Mouse (Mus musculus): Measurements from ENCODE around the gene Olfr1145. TPM values are rescaled to one million over a fixed set of nuclear protein-coding genes. Genes with fewer than 3 reads are reported as not detected.

The Olfr1145 gene
- not detected in 2 replicates for polyA plus RNA-seq (2016; fragmentation: Nextera tagmentation; extraction: Ambion mirVana)

- Histone ChIP-seq H3K4me2 (replicated peaks) (no peak within 1 kb of the TSS), H3K36me3 (no peaks in the 10 kb centered on the region), H3K27ac (replicated peaks) (no peak within 1 kb of the TSS), H3K9ac (replicated peaks) (no peak within 1 kb of the TSS), H3K4me1 (no peaks in the 10 kb centered on the region), H3K4me3 (no peak within 1 kb of the TSS), H3K27me3 (no peaks in the 10 kb centered on the region), H3K9me3 (no peaks in the 10 kb centered on the region)
- 82% methylated on average over 1 of the region's 1 CpGs for WGBS
- ATAC-seq (ENCODE audit: low FRiP score, low read depth): no peak
Measured at GRCm38 (mm10) chr2:87809522-87809921, at the start of gene Olfr1145. TSS of gene Olfr1145 (plus strand) at chr2:87809822.

GRCm38 (mm10) chr2:87776143-87776542, 33.5 kb upstream of the Olfr1145 start:
- H3K4me1 ChIP-seq: no peaks in the 10 kb centered on the region
- H3K9ac ChIP-seq (replicated peaks): no peak overlapping the region
- H3K27me3 ChIP-seq: no peaks in the 10 kb centered on the region
- no peak overlapping the region for H3K4me3 ChIP-seq
- H3K36me3 ChIP-seq: no peaks in the 10 kb centered on the region
- no peak overlapping the region for H3K27ac ChIP-seq (replicated peaks)
- ATAC-seq (ENCODE audit: low FRiP score, low read depth): no peak
- no peak overlapping the region for H3K4me2 ChIP-seq (replicated peaks)
- 65% methylated on average over 1 of the region's 1 CpGs for WGBS
- H3K9me3 ChIP-seq: no peaks in the 10 kb centered on the region

- whole genome bisulfite sequencing: 83% methylated on average over 4 of the region's 4 CpGs
- Histone ChIP-seq H3K4me2 (replicated peaks) (no peak within 1 kb of the TSS), H3K4me3 (no peak within 1 kb of the TSS), H3K36me3 (no peaks in the 10 kb centered on the region), H3K9me3 (no peaks in the 10 kb centered on the region), H3K4me1 (no peaks in the 10 kb centered on the region), H3K27me3 (no peaks in the 10 kb centered on the region), H3K9ac (replicated peaks) (no peak within 1 kb of the TSS), H3K27ac (replicated peaks) (no peak within 1 kb of the TSS)
- no peak for ATAC-seq (ENCODE audit: low FRiP score, low read depth)
Measured at GRCm38 (mm10) chr2:87779183-87779582, 30.4 kb upstream of the Olfr1145 start, which contains the start of gene Olfr152. TSS of gene Olfr152 (plus strand) at chr2:87779483.

- Histone ChIP-seq H3K27me3 (no peaks in the 10 kb centered on the region), H3K9me3 (no peaks in the 10 kb centered on the region), H3K4me3 (no peak within 1 kb of the TSS), H3K4me1 (no peaks in the 10 kb centered on the region), H3K27ac (replicated peaks) (no peak within 1 kb of the TSS), H3K36me3 (no peaks in the 10 kb centered on the region), H3K9ac (replicated peaks) (no peak within 1 kb of the TSS), H3K4me2 (replicated peaks) (no peak within 1 kb of the TSS)
- no peak for ATAC-seq (ENCODE audit: low FRiP score, low read depth)
Measured at GRCm38 (mm10) chr2:87800292-87800691, 9.3 kb upstream of the Olfr1145 start, which contains the start of gene Olfr1143. TSS of gene Olfr1143 (plus strand) at chr2:87800592.

GRCm38 (mm10) chr2:87830233-87830632, 20.6 kb downstream of the Olfr1145 start, which contains the start of gene Olfr1148:
TSS of gene Olfr1148 (plus strand) at chr2:87830533.
- WGBS: 87% methylated on average over 1 of the region's 1 CpGs
- no peak within 1 kb of the TSS for H3K4me3 ChIP-seq
- H3K27ac ChIP-seq (replicated peaks): no peak within 1 kb of the TSS
- ATAC-seq (ENCODE audit: low FRiP score, low read depth): no peak
- no peak within 1 kb of the TSS for H3K9ac ChIP-seq (replicated peaks)
- H3K9me3 ChIP-seq: no peaks in the 10 kb centered on the region
- H3K4me1 ChIP-seq: no peaks in the 10 kb centered on the region
- no peak within 1 kb of the TSS for H3K4me2 ChIP-seq (replicated peaks)
- H3K27me3 ChIP-seq: no peaks in the 10 kb centered on the region
- H3K36me3 ChIP-seq: no peaks in the 10 kb centered on the region

GRCm38 (mm10) chr2:87843693-87844092, 34.1 kb downstream of the Olfr1145 start, which contains the start of gene Olfr1150-ps1:
TSS of gene Olfr1150-ps1 (plus strand) at chr2:87843993.
- Histone ChIP-seq H3K4me2 (replicated peaks) (no peak within 1 kb of the TSS), H3K4me1 (no peaks in the 10 kb centered on the region), H3K9me3 (no peaks in the 10 kb centered on the region), H3K36me3 (no peaks in the 10 kb centered on the region), H3K4me3 (no peak within 1 kb of the TSS), H3K27me3 (no peaks in the 10 kb centered on the region), H3K9ac (replicated peaks) (no peak within 1 kb of the TSS), H3K27ac (replicated peaks) (no peak within 1 kb of the TSS)
- 77% methylated on average over 1 of the region's 1 CpGs for whole genome bisulfite sequencing
- no peak for ATAC-seq (ENCODE audit: low FRiP score, low read depth)

- no peak for ATAC-seq (ENCODE audit: low FRiP score, low read depth)
- H3K27ac ChIP-seq (replicated peaks): no peak within 1 kb of the TSS
- H3K4me2 ChIP-seq (replicated peaks): no peak within 1 kb of the TSS
- no peaks in the 10 kb centered on the region for H3K27me3 ChIP-seq
- WGBS: 90% methylated on average over 1 of the region's 1 CpGs
- no peaks in the 10 kb centered on the region for H3K36me3 ChIP-seq
- H3K4me1 ChIP-seq: no peaks in the 10 kb centered on the region
- H3K9ac ChIP-seq (replicated peaks): no peak within 1 kb of the TSS
- H3K9me3 ChIP-seq: no peaks in the 10 kb centered on the region
- no peak within 1 kb of the TSS for H3K4me3 ChIP-seq
Measured at GRCm38 (mm10) chr2:87855562-87855961, 45.9 kb downstream of the Olfr1145 start, which contains the start of gene Olfr1151. TSS of gene Olfr1151 (plus strand) at chr2:87855862.

Other genes with a start within 250 kb of the Olfr1145 start
- gene Olfr1129, start 235.9 kb upstream of the Olfr1145 start, polyA plus RNA-seq (2016; fragmentation: Nextera tagmentation; extraction: Ambion mirVana): not detected in 2 replicates
- not detected in 2 replicates for gene Olfr1130, start 203.6 kb upstream of the Olfr1145 start, polyA plus RNA-seq (2016; fragmentation: Nextera tagmentation; extraction: Ambion mirVana)
- not detected in 2 replicates for gene Olfr1131, start 182.7 kb upstream of the Olfr1145 start, polyA plus RNA-seq (2016; fragmentation: Nextera tagmentation; extraction: Ambion mirVana)
- gene Olfr1132, start 172.3 kb upstream of the Olfr1145 start, polyA plus RNA-seq (2016; fragmentation: Nextera tagmentation; extraction: Ambion mirVana): not detected in 2 replicates
- not detected in 2 replicates for gene Olfr1133, start 162.4 kb upstream of the Olfr1145 start, polyA plus RNA-seq (2016; fragmentation: Nextera tagmentation; extraction: Ambion mirVana)
- not detected in 2 replicates for gene Olfr1134, start 151.4 kb upstream of the Olfr1145 start, polyA plus RNA-seq (2016; fragmentation: Nextera tagmentation; extraction: Ambion mirVana)
- not detected in 2 replicates for gene Olfr1135, start 136.2 kb upstream of the Olfr1145 start, polyA plus RNA-seq (2016; fragmentation: Nextera tagmentation; extraction: Ambion mirVana)
- gene Olfr1136, start 115.9 kb upstream of the Olfr1145 start, polyA plus RNA-seq (2016; fragmentation: Nextera tagmentation; extraction: Ambion mirVana): not detected in 2 replicates
- not detected in 2 replicates for gene Olfr1137, start 96.6 kb upstream of the Olfr1145 start, polyA plus RNA-seq (2016; fragmentation: Nextera tagmentation; extraction: Ambion mirVana)
- gene Olfr1138, start 69.8 kb upstream of the Olfr1145 start, polyA plus RNA-seq (2016; fragmentation: Nextera tagmentation; extraction: Ambion mirVana): not detected in 2 replicates
- gene Olfr1140, start 66.1 kb upstream of the Olfr1145 start, polyA plus RNA-seq (2016; fragmentation: Nextera tagmentation; extraction: Ambion mirVana): not detected in 2 replicates
- gene Olfr1141, start 55.8 kb upstream of the Olfr1145 start, polyA plus RNA-seq (2016; fragmentation: Nextera tagmentation; extraction: Ambion mirVana): not detected in 2 replicates
- gene Olfr152, start 30.3 kb upstream of the Olfr1145 start, polyA plus RNA-seq (2016; fragmentation: Nextera tagmentation; extraction: Ambion mirVana): not detected in 2 replicates
- not detected in 2 replicates for gene Olfr1143, start 9.2 kb upstream of the Olfr1145 start, polyA plus RNA-seq (2016; fragmentation: Nextera tagmentation; extraction: Ambion mirVana)
- not detected in 2 replicates for gene Olfr1148, start 20.7 kb downstream of the Olfr1145 start, polyA plus RNA-seq (2016; fragmentation: Nextera tagmentation; extraction: Ambion mirVana)
- not detected in 2 replicates for gene Olfr1150-ps1, start 34.2 kb downstream of the Olfr1145 start, polyA plus RNA-seq (2016; fragmentation: Nextera tagmentation; extraction: Ambion mirVana)
- not detected in 2 replicates for gene Olfr1151, start 46.0 kb downstream of the Olfr1145 start, polyA plus RNA-seq (2016; fragmentation: Nextera tagmentation; extraction: Ambion mirVana)
- gene Olfr1152, start 56.7 kb downstream of the Olfr1145 start, polyA plus RNA-seq (2016; fragmentation: Nextera tagmentation; extraction: Ambion mirVana): not detected in 2 replicates
- gene Olfr1153, start 85.1 kb downstream of the Olfr1145 start, polyA plus RNA-seq (2016; fragmentation: Nextera tagmentation; extraction: Ambion mirVana): not detected in 2 replicates
- not detected in 2 replicates for gene Olfr1154, start 95.3 kb downstream of the Olfr1145 start, polyA plus RNA-seq (2016; fragmentation: Nextera tagmentation; extraction: Ambion mirVana)
- gene Olfr1155, start 135.3 kb downstream of the Olfr1145 start, polyA plus RNA-seq (2016; fragmentation: Nextera tagmentation; extraction: Ambion mirVana): not detected in 2 replicates
- gene Olfr1156, start 143.3 kb downstream of the Olfr1145 start, polyA plus RNA-seq (2016; fragmentation: Nextera tagmentation; extraction: Ambion mirVana): not detected in 2 replicates
- not detected in 2 replicates for gene Olfr1157, start 158.5 kb downstream of the Olfr1145 start, polyA plus RNA-seq (2016; fragmentation: Nextera tagmentation; extraction: Ambion mirVana)
- not detected in 2 replicates for gene Olfr74, start 164.8 kb downstream of the Olfr1145 start, polyA plus RNA-seq (2016; fragmentation: Nextera tagmentation; extraction: Ambion mirVana)
- gene Olfr1158, start 180.3 kb downstream of the Olfr1145 start, polyA plus RNA-seq (2016; fragmentation: Nextera tagmentation; extraction: Ambion mirVana): not detected in 2 replicates
- not detected in 2 replicates for gene Olfr1160, start 198.4 kb downstream of the Olfr1145 start, polyA plus RNA-seq (2016; fragmentation: Nextera tagmentation; extraction: Ambion mirVana)
- gene Olfr1161, start 213.0 kb downstream of the Olfr1145 start, polyA plus RNA-seq (2016; fragmentation: Nextera tagmentation; extraction: Ambion mirVana): not detected in 2 replicates
- gene Olfr73, start 227.9 kb downstream of the Olfr1145 start, polyA plus RNA-seq (2016; fragmentation: Nextera tagmentation; extraction: Ambion mirVana): not detected in 2 replicates
- not detected in 2 replicates for gene Olfr1162, start 241.3 kb downstream of the Olfr1145 start, polyA plus RNA-seq (2016; fragmentation: Nextera tagmentation; extraction: Ambion mirVana)